Mouse (Mus musculus): Measurements from ENCODE around the gene Kdm6b. TPM values are rescaled to one million over a fixed set of nuclear protein-coding genes. Genes with fewer than 3 reads are reported as not detected.
A peak's percentile ranks its signal among the peaks of the same experiment; 100 is the strongest.
"Not testable (repeated sequence)": the region's sequence is repeated elsewhere in the genome, so short reads cannot be mapped to it uniquely, and the experiment has no call there.

Kdm6b gene
- polyA plus RNA-seq, 1 experiment from 2014 or later: 42.4 TPM

GRCm38 (mm10) chr11:69394591-69395167, 18.8 kb downstream of the Kdm6b start:
- H3K27me3 ChIP-seq (ENCODE audit: control insufficient read depth, insufficient read depth, low read length); H3K27ac ChIP-seq (replicated peaks; ENCODE audit: low read depth, low read length); H3K9me3 ChIP-seq (ENCODE audit: control insufficient read depth, low read length); H3K36me3 ChIP-seq (ENCODE audit: control insufficient read depth, insufficient read depth, low read length): not testable (repeated sequence)
- peak overlapping the region; percentile 62 for H3K4me3 ChIP-seq (ENCODE audit: low read depth, low read length)
- H3K9ac ChIP-seq (ENCODE audit: low read length): peak overlapping the region; percentile 90
- peak overlapping the region; percentile 80 for H3K4me2 ChIP-seq (ENCODE audit: low read depth, severe bottlenecking)
- H3K4me1 ChIP-seq (ENCODE audit: control insufficient read depth, insufficient read depth, low read length): peaks cover 31% of the 10 kb centered on the region
- ATAC-seq (ENCODE audit: insufficient number of reproducible peaks, low FRiP score, low TSS enrichment, low read depth) (0 out of 2 replicates have a peak, but pooled peaks have one; percentile 2), DNase-seq (ENCODE audit: low spot score) (peak; percentile 39)
- WGBS: 2% methylated on average over 31 of the region's 31 CpGs

DNA sequence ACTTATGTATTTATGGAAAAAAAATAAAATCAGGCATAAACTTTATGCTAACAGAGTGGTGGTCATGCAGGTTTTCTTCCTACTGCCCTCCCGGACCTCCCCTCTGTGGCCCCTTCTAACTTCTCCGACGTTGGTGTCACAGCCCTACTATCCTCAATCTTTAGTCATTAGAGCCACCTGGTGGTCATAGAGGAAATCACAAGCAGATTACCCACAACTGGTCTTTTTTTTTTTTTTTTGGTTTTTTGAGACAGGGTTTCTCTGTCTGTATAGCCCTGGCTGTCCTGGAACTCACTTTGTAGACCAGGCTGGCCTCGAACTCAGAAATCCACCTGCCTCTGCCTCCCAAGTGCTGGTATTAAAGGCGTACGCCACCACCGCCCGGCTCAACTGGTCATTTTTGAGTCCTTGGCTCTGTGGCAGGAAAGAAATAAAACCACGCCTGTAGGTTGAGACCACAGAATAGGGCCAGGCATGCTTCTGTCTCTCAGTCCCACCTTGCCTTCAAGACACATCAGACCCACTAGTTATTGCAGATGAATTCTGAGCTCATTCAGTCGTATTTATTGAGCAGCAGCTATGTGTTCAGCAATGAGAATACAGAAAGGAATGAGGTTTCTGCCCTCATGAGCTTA, 23.0 kb downstream of the Kdm6b start:
- DNase-seq (ENCODE audit: low spot score): peak; percentile 81
- ATAC-seq (ENCODE audit: insufficient number of reproducible peaks, low FRiP score, low TSS enrichment, low read depth): no peak
- H3K9ac ChIP-seq (ENCODE audit: low read length): no peak overlapping the region
- no peaks in the 10 kb centered on the region for H3K36me3 ChIP-seq (ENCODE audit: control insufficient read depth, insufficient read depth, low read length)
- 51% methylated on average over 10 of the region's 10 CpGs for WGBS
- H3K4me2 ChIP-seq (ENCODE audit: low read depth, severe bottlenecking): no peak overlapping the region
- H3K27ac ChIP-seq (replicated peaks; ENCODE audit: low read depth, low read length): no peak overlapping the region
- 0 out of 2 replicates have a peak, but pooled peaks cover 3% of the 10 kb centered on the region for H3K4me1 ChIP-seq (ENCODE audit: control insufficient read depth, insufficient read depth, low read length)
- no peak overlapping the region for H3K4me3 ChIP-seq (ENCODE audit: low read depth, low read length)
- no peaks in the 10 kb centered on the region for H3K27me3 ChIP-seq (ENCODE audit: control insufficient read depth, insufficient read depth, low read length)
- no peaks in the 10 kb centered on the region for H3K9me3 ChIP-seq (ENCODE audit: control insufficient read depth, low read length)

- ATAC-seq (ENCODE audit: insufficient number of reproducible peaks, low FRiP score, low TSS enrichment, low read depth): no peak
- H3K4me3 ChIP-seq (ENCODE audit: low read depth, low read length): no peak overlapping the region
- H3K27me3 ChIP-seq (ENCODE audit: control insufficient read depth, insufficient read depth, low read length): no peaks in the 10 kb centered on the region
- no peak overlapping the region for H3K4me2 ChIP-seq (ENCODE audit: low read depth, severe bottlenecking)
- WGBS: 72% methylated on average over 14 of the region's 14 CpGs
- H3K27ac ChIP-seq (replicated peaks; ENCODE audit: low read depth, low read length): no peak overlapping the region
- no peak for DNase-seq (ENCODE audit: low spot score)
- 0 out of 2 replicates have a peak, but pooled peaks cover 3% of the 10 kb centered on the region for H3K4me1 ChIP-seq (ENCODE audit: control insufficient read depth, insufficient read depth, low read length)
- no peak overlapping the region; the same call in 1 of the 2 replicates for H3K9ac ChIP-seq (ENCODE audit: low read length)
- H3K36me3 ChIP-seq (ENCODE audit: control insufficient read depth, insufficient read depth, low read length): no peaks in the 10 kb centered on the region
- no peaks in the 10 kb centered on the region for H3K9me3 ChIP-seq (ENCODE audit: control insufficient read depth, low read length)
Measured at GRCm38 (mm10) chr11:69389531-69390399, 23.7 kb downstream of the Kdm6b start.

DNA sequence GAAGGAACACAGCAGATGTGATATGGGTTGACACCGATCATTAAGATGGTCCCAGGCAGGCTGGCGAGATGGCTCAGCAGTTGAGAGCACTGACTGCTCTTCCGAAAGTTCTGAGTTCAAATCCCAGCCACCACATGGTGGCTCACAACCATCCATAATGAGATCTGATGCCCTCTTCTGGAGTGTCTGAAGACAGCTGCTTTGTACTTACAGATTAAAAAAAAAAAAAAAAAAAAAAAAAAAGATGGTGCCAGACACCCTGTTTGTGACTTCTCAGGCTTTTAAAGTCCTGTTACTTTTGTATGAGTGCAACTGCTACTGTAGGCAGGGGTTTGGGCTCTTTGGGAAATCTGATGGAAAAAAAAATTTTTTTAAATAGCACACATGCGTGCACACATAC, 24.8 kb downstream of the Kdm6b start:
- H3K27me3 ChIP-seq (ENCODE audit: control insufficient read depth, insufficient read depth, low read length): no peaks in the 10 kb centered on the region
- no peaks in the 10 kb centered on the region for H3K36me3 ChIP-seq (ENCODE audit: control insufficient read depth, insufficient read depth, low read length)
- 98% methylated on average over 4 of the region's 4 CpGs for WGBS
- H3K27ac ChIP-seq (replicated peaks; ENCODE audit: low read depth, low read length): no peak overlapping the region
- DNase-seq (ENCODE audit: low spot score) (no peak), ATAC-seq (ENCODE audit: insufficient number of reproducible peaks, low FRiP score, low TSS enrichment, low read depth) (no peak)
- H3K4me3 ChIP-seq (ENCODE audit: low read depth, low read length): no peak overlapping the region
- H3K9ac ChIP-seq (ENCODE audit: low read length): no peak overlapping the region
- no peaks in the 10 kb centered on the region for H3K9me3 ChIP-seq (ENCODE audit: control insufficient read depth, low read length)
- no peak overlapping the region for H3K4me2 ChIP-seq (ENCODE audit: low read depth, severe bottlenecking)
- H3K4me1 ChIP-seq (ENCODE audit: control insufficient read depth, insufficient read depth, low read length): 0 out of 2 replicates have a peak, but pooled peaks cover 3% of the 10 kb centered on the region

DNA sequence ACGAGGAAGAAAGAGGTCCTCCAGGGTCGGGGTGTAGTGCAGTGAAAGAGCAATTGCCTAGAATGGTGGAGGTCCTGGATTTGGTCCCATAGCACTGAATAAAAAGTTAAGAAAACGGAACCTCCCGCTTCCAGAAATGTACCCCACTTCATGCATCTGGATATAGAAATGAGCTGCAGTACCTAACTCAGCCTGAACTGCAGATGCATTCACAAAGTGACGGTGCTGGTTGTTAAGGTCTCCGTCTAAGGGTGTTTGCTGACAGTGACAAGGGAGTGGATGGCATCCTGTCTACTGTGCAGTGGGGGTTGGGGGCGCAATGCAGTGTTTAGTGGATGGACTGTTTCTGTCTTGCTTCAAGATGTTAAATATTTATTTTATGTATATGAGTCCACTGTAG, 26.7 kb downstream of the Kdm6b start:
- no peaks in the 10 kb centered on the region for H3K9me3 ChIP-seq (ENCODE audit: control insufficient read depth, low read length)
- no peak overlapping the region for H3K27ac ChIP-seq (replicated peaks; ENCODE audit: low read depth, low read length)
- no peak overlapping the region for H3K4me2 ChIP-seq (ENCODE audit: low read depth, severe bottlenecking)
- DNase-seq (ENCODE audit: low spot score) (no peak), ATAC-seq (ENCODE audit: insufficient number of reproducible peaks, low FRiP score, low TSS enrichment, low read depth) (no peak)
- no peaks in the 10 kb centered on the region for H3K27me3 ChIP-seq (ENCODE audit: control insufficient read depth, insufficient read depth, low read length)
- no peaks in the 10 kb centered on the region for H3K36me3 ChIP-seq (ENCODE audit: control insufficient read depth, insufficient read depth, low read length)
- H3K4me3 ChIP-seq (ENCODE audit: low read depth, low read length): no peak overlapping the region
- no peak overlapping the region for H3K9ac ChIP-seq (ENCODE audit: low read length)
- 0 out of 2 replicates have a peak, but pooled peaks cover 3% of the 10 kb centered on the region for H3K4me1 ChIP-seq (ENCODE audit: control insufficient read depth, insufficient read depth, low read length)
- 80% methylated on average over 7 of the region's 7 CpGs for WGBS

DNA sequence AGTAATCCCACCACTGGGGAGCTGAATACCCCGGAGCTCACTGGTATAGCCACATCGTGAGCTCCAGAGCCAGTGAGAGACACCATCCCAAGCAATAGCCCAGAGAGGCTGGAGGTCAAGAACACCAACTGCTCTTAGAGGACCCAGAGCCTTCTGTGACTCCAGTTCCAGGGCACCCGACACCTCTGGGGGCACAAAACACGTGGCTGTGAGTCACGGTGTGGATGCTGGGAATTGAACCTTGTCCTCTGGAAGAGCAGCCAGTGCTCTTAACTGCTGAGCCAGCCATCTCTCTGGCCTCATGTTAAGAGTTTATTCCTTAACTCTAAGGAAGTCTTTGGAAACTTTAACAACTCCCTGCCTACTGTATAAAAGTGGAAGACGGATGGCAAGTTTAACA, 28.5 kb downstream of the Kdm6b start:
- H3K27ac ChIP-seq (replicated peaks; ENCODE audit: low read depth, low read length): no peak overlapping the region
- DNase-seq (ENCODE audit: low spot score) (no peak), ATAC-seq (ENCODE audit: insufficient number of reproducible peaks, low FRiP score, low TSS enrichment, low read depth) (no peak)
- H3K9ac ChIP-seq (ENCODE audit: low read length): no peak overlapping the region
- 0 out of 2 replicates have a peak, but pooled peaks cover 2% of the 10 kb centered on the region for H3K4me1 ChIP-seq (ENCODE audit: control insufficient read depth, insufficient read depth, low read length)
- 80% methylated on average over 6 of the region's 6 CpGs for WGBS
- no peaks in the 10 kb centered on the region for H3K9me3 ChIP-seq (ENCODE audit: control insufficient read depth, low read length)
- H3K27me3 ChIP-seq (ENCODE audit: control insufficient read depth, insufficient read depth, low read length): no peaks in the 10 kb centered on the region
- H3K36me3 ChIP-seq (ENCODE audit: control insufficient read depth, insufficient read depth, low read length): no peaks in the 10 kb centered on the region
- H3K4me3 ChIP-seq (ENCODE audit: low read depth, low read length): no peak overlapping the region
- no peak overlapping the region for H3K4me2 ChIP-seq (ENCODE audit: low read depth, severe bottlenecking)

GRCm38 (mm10) chr11:69382478-69383105, 30.9 kb downstream of the Kdm6b start:
- ATAC-seq (ENCODE audit: insufficient number of reproducible peaks, low FRiP score, low TSS enrichment, low read depth) (no peak), DNase-seq (ENCODE audit: low spot score) (no peak)
- 73% methylated on average over 10 of the region's 10 CpGs for WGBS
- Histone ChIP-seq H3K4me1 (ENCODE audit: control insufficient read depth, insufficient read depth, low read length) (no peaks in the 10 kb centered on the region), H3K4me2 (ENCODE audit: low read depth, severe bottlenecking) (no peak overlapping the region), H3K27me3 (ENCODE audit: control insufficient read depth, insufficient read depth, low read length) (no peaks in the 10 kb centered on the region), H3K36me3 (ENCODE audit: control insufficient read depth, insufficient read depth, low read length) (no peaks in the 10 kb centered on the region), H3K9ac (ENCODE audit: low read length) (no peak overlapping the region), H3K27ac (replicated peaks; ENCODE audit: low read depth, low read length) (no peak overlapping the region), H3K4me3 (ENCODE audit: low read depth, low read length) (no peak overlapping the region), H3K9me3 (ENCODE audit: control insufficient read depth, low read length) (no peaks in the 10 kb centered on the region)

GRCm38 (mm10) chr11:69381356-69381755, 32.1 kb downstream of the Kdm6b start:
- no peak overlapping the region for H3K9ac ChIP-seq (ENCODE audit: low read length)
- DNase-seq (ENCODE audit: low spot score) (no peak), ATAC-seq (ENCODE audit: insufficient number of reproducible peaks, low FRiP score, low TSS enrichment, low read depth) (no peak)
- H3K27me3 ChIP-seq (ENCODE audit: control insufficient read depth, insufficient read depth, low read length): no peaks in the 10 kb centered on the region
- no peak overlapping the region for H3K4me2 ChIP-seq (ENCODE audit: low read depth, severe bottlenecking)
- H3K27ac ChIP-seq (replicated peaks; ENCODE audit: low read depth, low read length): no peak overlapping the region
- no peak overlapping the region for H3K4me3 ChIP-seq (ENCODE audit: low read depth, low read length)
- no peaks in the 10 kb centered on the region for H3K4me1 ChIP-seq (ENCODE audit: control insufficient read depth, insufficient read depth, low read length)
- no peaks in the 10 kb centered on the region for H3K9me3 ChIP-seq (ENCODE audit: control insufficient read depth, low read length)
- H3K36me3 ChIP-seq (ENCODE audit: control insufficient read depth, insufficient read depth, low read length): no peaks in the 10 kb centered on the region
- WGBS: 80% methylated on average over 6 of the region's 6 CpGs

All from limb, embryonic 11.5 days (tissue).